Mouse (Mus musculus): ENCODE data around the gene Selenow.
"Not testable (repeated sequence)": the region's sequence is repeated elsewhere in the genome, so short reads cannot be mapped to it uniquely, and the experiment has no call there.

Selenow gene

DNA sequence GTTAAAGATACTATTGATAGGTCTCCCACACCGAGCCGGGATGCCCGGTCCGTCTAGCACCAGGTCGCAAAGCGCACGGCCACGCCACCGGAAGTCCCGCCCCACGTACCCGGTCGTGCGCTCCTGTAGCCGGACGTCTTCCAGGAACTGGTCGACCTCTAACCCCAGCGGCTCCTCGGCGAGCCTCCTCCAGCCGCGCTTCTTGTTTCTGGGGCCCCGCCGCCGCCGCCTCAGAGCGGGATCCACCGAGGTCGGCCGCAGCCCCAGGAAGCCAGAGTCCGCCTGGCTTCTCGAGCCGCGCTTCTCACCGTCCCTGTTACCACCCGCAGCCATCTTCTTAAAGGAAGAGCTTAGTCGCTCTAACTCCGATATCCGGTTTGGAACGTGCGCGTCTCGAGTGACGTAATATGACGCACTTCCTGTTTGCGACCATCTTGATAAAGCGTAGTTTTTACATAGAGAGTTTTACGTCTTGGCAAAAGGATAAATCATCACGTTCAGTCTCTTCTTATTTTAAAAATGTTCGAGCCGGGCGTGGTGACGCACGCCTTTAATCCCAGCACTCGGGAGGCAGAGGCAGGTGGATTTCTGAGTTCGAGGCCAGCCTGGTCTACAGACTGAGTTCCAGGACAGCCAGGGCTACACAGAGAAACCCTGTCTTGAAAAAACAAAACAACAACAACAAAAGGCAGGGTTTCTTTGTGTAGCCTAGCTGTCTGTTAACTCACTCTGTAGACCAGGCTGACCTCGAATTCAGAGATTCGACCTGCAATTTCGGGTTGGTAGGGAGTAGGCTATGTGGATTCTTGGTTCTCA, 23.7 kb upstream of the Selenow start, which contains the start of gene Nop53:
Gene Nop53 (minus strand): TSS at position 354 of the 816 bp plus-strand sequence.
- DNase-seq, result peak; percentile 80 to 86

DNA sequence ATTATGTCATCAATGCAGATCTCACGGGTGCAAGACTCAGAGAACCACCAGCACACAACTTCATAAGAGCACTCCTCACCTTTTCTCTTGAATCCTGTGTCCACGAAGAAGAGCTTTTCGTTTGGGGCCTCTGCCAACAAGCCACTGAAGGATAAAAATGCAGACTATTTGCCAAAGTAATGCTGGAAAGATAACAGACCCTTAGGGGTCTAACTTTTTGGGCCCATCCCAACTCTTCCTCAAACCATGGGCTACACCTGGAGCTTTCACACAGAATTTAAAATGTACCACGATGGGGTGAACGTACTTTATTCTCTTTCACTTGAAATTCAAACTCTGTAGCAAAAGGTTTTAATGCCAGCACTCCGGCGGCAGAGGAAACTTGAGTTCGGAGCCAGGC, 23.0 kb upstream of the Selenow start:
- no peak for DNase-seq

DNA sequence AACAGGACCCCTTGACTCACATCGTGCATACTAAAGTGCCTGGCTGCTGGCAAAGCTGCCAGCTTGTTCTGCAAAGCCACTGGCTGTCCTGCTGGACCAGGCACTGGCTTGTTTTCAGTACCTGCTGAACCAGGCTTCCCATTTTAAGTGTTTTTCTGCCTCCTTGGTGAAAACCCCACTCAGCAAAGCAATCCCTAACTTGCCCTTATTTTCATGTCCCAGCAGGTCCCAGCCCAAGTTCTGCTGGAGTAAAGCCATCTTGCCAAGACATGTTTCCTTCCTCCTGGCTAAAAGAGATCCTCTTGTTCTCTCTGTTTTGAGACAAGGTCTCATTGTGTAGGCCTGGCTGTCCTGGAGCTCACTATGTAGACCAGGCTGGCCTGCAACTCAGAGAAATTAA, 22.1 kb upstream of the Selenow start:
- no peak for DNase-seq

DNA sequence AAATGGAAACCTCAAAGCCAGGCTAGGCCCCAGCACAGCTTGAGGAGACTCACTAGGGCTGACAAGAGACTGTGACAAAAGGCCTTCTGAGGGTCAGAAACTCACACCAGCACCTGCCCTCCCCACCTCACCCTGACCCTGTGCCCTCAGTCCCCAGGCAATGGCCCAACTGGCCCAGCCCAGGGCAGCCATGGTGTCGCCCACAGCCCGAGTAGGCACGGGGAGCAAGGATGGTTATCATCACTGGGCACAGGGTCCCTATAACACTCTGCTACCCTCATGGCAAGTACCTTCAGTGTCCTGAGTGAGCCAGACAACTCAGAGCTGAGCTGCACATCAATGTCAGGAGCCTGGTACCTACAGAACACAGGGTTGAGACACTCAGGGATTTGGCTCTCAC, 16.4 kb upstream of the Selenow start:
- DNase-seq, result no peak

GRCm38 (mm10) chr7:15937491-15937890, 15.3 kb upstream of the Selenow start:
- no peak for DNase-seq

DNA sequence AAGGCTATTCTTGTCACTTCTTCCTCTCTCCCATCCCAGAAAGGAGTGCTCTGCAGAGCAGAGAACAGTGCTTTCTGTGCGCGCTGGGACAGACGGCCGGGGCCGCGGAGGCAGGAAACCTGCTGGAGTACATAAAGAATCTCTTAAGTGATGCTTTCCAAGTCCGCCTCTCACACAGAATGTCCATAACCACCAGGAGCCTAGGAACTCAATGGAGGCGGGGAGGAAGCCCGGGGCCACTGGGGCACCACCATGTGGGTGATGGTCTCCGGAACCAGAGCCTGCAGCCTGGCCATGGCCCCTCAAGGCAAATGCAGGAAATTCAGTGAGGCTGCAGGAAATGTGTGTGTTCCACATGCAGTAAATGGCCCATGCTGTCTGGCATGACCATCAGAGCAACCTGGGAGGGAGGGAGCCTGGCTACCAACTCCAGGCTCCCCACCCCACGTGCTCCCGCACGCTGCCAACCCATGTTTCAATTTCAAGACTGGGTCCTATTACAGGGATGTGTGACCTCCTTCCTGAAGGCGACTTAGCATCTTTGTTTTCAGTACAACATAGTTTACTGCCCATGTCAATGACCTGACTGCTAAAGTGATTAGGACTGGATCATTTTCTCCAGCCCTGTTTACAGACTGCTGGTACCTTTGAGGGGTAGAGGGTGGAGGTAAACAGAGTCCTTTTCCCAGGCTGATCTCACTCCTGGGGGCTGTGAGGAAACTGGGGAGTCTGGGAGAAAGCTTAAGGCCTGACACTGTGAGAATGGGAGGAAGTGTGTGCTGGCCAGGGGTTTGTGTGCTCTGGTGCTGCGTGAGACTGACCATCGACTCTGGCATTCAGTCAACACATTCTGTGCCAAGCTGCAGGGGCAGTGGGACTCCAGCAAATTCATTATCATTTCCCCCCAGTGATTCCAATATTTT, 11.5 kb upstream of the Selenow start:
- no peak for DNase-seq

- DNase-seq, result no peak
Measured at GRCm38 (mm10) chr7:15931635-15932034, 9.4 kb upstream of the Selenow start.

GRCm38 (mm10) chr7:15930543-15930942, 8.3 kb upstream of the Selenow start:
- no peak for DNase-seq

DNA sequence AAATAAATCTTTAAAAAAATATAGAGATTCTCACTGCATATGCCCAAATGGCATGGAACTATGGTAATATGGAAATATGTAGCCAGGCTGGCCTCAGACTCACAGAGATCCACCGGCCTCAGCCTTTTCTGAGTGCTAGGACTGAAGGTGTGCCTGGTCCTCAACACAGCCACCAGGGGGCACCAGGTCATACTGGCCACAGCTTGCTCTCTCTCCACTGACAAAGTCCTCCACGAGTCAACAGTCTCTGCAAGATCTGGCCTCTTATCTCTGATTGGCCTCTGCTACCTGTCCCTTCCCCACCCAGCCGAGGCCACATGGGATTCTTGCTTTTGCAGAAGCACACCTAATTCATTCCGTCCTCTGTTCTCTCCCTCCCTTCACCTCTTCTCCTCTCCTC, 7.7 kb upstream of the Selenow start:
- peak; percentile 40 to 70 for DNase-seq

DNA sequence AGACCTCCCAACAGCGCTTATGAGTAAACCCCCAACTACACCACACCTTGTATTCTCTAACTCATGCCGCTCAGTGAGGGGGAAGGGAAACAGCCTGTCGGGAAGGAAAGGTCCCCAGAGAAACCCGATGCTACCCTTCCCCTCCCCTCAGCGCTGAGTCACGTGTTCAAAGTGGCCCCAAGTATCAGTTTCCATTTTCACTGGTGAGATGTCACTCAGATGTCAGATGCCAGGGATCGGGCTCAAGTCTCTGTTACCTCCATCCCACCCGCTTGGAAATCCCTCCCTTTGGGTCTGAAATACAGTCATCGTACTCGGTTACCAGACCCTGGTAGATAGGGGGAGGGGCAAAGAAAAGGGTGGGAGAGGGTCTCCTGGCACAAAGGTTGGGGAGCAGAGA, 406 bp downstream of the Selenow start:
- DNase-seq, result peak; percentile 22 to 41

DNA sequence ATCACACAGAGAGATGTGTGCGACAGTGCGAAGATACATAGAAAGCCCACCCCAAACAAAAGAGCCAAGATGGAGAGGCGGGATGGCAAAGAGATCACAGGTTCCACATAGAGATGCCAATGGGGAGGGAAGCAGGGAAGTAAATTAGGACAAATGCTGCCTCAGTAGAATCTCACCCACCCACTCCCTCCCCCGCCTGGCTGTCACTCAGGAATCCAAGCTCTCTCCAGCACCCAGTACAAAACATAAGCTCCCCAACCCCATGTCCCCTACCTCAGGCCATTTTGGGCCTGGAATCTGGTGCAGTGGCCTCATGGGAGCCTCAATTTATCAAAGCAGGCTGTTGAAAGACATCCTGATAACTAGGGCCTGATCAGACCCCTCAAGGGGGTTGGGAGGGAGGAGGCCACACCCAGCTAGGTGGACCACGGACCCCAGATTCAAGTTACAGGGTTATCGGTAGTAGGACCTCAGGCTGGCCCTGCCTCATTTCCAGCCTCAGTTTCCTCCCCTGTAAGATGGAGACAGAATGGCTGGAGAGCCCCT, 1.5 kb downstream of the Selenow start:
- DNase-seq, result no peak

- DNase-seq, result no peak
Measured at GRCm38 (mm10) chr7:15919947-15920346, 2.3 kb downstream of the Selenow start.

DNA sequence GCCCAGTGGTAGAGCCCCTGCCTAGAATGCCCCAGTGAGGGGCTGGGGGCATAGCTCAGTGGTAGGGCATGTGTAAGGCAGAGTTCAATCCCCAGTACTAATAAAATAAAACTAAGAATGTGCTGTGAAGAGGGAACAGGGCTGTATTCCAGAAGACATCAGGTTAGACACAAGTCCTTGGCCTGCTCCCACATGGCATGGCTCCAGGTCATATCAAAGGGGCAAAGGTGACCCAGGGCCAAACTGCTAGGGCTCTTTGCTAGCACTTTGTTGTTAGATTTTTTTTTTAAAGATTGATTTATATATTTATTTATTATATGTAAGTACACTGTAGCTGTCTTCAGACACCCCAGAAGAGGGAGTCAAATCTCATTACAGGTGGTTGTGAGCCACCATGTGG, 3.8 kb downstream of the Selenow start:
- no peak for DNase-seq

GRCm38 (mm10) chr7:15916996-15917395, 5.2 kb downstream of the Selenow start:
- no peak for DNase-seq

- DNase-seq, result no peak
Measured at GRCm38 (mm10) chr7:15916134-15916723, 6.0 kb downstream of the Selenow start.

GRCm38 (mm10) chr7:15915695-15916094, 6.5 kb downstream of the Selenow start:
- not testable (repeated sequence) for DNase-seq

DNA sequence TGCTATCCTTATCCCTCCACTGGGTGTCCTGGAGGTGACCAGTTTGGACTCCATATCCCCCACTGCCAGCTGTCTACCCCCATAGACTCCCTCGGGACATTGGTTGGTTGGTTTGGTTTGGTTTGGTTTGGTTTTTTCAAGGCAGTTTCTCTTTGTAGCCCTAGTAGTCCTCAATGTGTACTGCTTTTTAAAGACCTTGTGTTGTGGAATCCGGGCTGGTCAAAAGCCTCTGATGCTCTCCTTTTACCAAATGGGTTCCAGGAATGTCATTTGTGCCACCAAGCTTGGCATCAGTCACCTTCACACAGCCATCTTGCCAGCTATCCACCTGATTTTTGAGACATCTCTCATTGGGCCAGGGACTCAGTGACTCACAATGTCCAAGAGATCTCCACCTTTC, 7.5 kb downstream of the Selenow start:
- no peak for DNase-seq

DNA sequence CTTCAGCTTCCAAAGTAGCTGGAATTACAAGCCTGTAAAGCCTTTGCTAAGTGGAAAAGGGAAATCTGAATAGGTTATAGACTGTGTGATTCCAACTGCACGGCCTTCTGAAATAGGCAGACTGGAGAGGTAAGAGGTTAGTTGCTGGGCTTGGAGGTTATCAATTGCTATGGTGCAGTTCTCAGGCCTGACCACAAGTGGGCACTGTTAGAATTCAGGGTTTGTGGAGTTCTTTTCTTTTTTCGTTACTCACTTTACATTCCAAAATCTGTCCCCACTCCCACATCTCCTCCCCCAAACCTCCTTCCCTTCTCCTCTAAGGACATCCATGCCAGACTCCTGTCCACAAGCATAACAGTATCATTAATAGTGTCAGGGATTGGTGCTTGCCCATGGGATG, 8.0 kb downstream of the Selenow start:
- peak; percentile 17 to 52 for DNase-seq

DNA sequence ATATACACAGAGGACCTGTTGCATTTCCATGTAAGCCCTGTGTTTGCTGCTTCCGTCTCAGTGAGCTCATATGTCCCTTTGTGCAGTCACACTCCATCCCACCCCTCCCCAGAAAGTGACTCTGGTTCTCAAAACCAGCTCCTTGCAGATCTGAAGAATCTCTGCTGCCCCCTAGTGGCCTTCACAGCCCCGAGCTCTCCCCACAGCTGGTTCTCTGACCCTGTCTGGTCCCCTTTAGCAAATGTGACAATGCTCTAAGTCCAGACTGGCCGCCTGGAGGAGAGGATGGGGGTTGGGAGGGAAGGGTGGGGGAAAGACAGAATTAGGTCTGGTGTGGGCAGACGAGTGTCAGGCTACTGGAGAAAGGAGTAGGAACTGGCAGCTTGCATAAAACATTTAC, 10.0 kb downstream of the Selenow start:
- DNase-seq, result peak; percentile 24 to 69

GRCm38 (mm10) chr7:15910521-15910920, 11.7 kb downstream of the Selenow start:
- DNase-seq, result no peak

GRCm38 (mm10) chr7:15907971-15908590, 14.1 kb downstream of the Selenow start:
- no peak for DNase-seq

- no peak for DNase-seq
Measured at GRCm38 (mm10) chr7:15906602-15907001, 15.6 kb downstream of the Selenow start.

GRCm38 (mm10) chr7:15905861-15906260, 16.3 kb downstream of the Selenow start:
- no peak for DNase-seq
